Mouse (Mus musculus) heart, postnatal 0 days (tissue): ENCODE results near the gene Dnm1l.

ENCODE experiments used
- CTCF ChIP-seq: IDR thresholded peaks from 2 replicates; pipeline ENCODE4 v1.5.1; 2016; ENCODE audit warnings: antibody characterized with exemption, control low read depth, low read depth
- EP300 ChIP-seq: IDR thresholded peaks from 2 replicates; pipeline ENCODE4 v1.6.1; 2016; ENCODE audit warnings: antibody characterized with exemption, low read depth

- TF ChIP-seq CTCF (peak; percentile 31; the same call in 1 of the 2 replicates), EP300 (0 out of 2 replicates have a peak, but pooled peaks have one; percentile 25)
Observed at GRCm38 (mm10) chr16:16358481-16359100, at the start of gene Dnm1l.
